ENCODE assay signal across 9 mouse cellular contexts in genomic region chr5:75083591-75084392, GRCm38 (mm10). TPM values are rescaled to one million over a fixed set of nuclear protein-coding genes. Genes with fewer than 3 reads are reported as not detected.
A peak's percentile ranks its signal among the peaks of the same experiment; 100 is the strongest.
DNase-seq lines count a peak whose midpoint lies in the region; ATAC-seq lines count a peak whose summit lies in the region.
"Had no signal": no experiment of that assay in that cellular context is flagged by ENCODE, and none has a peak within 500 bp of the region (broad histone marks: within the 10 kb centered on the region; RNA-seq: fewer than 3 reads in every experiment).

No protein-coding gene starts in this region.

- H3K4me3 ChIP-seq in heart, embryonic 10.5 days, result peak overlapping the region; percentile 31; the same call in 1 of the 2 replicates
- 0 out of 2 replicates have a peak overlapping the region, but pooled peaks have one; percentile 12 for H3K4me3 ChIP-seq in midbrain, embryonic 10.5 days
- no peak overlapping the region for H3K4me3 ChIP-seq in midbrain, embryonic 16.5 days (ENCODE audit: low read depth, low read length)
- no peak overlapping the region for H3K4me3 ChIP-seq in forebrain, embryonic 16.5 days (replicated peaks; ENCODE audit: low read length)
- no peak overlapping the region for H3K4me3 ChIP-seq in neural tube, embryonic 13.5 days

- H3K9ac ChIP-seq in midbrain, embryonic 16.5 days (ENCODE audit: low read depth, low read length), result no peak overlapping the region
- H3K9ac ChIP-seq in forebrain, embryonic 16.5 days (replicated peaks; ENCODE audit: low read depth, low read length), result no peak overlapping the region
- H3K9ac ChIP-seq in neural tube, embryonic 13.5 days, result no peak overlapping the region

- intact Hi-C loops in heart, postnatal 14 days (cut with DNase I), result no loop called here

- peaks cover 14% of the 10 kb centered on the region for H3K4me1 ChIP-seq in heart, embryonic 10.5 days
- H3K4me1 ChIP-seq in midbrain, embryonic 10.5 days, result peaks cover 37% of the 10 kb centered on the region
- H3K4me1 ChIP-seq in midbrain, embryonic 16.5 days (ENCODE audit: control insufficient read depth, insufficient read depth, low read length), result peaks cover 8% of the 10 kb centered on the region
- peaks cover 29% of the 10 kb centered on the region for H3K4me1 ChIP-seq in forebrain, embryonic 16.5 days (replicated peaks; ENCODE audit: control insufficient read depth, insufficient read depth, low read length)
- peaks cover 26% of the 10 kb centered on the region for H3K4me1 ChIP-seq in neural tube, embryonic 13.5 days (replicated peaks)

- H3K4me2 ChIP-seq in midbrain, embryonic 16.5 days (ENCODE audit: low read length), result no peak overlapping the region
- peak overlapping the region; percentile 32 for H3K4me2 ChIP-seq in forebrain, embryonic 16.5 days (ENCODE audit: low read length)
- peak overlapping the region; percentile 28 for H3K4me2 ChIP-seq in neural tube, embryonic 13.5 days

- no peaks in the 10 kb centered on the region for H3K36me3 ChIP-seq in heart, embryonic 10.5 days
- H3K36me3 ChIP-seq in midbrain, embryonic 10.5 days, result no peaks in the 10 kb centered on the region
- no peaks in the 10 kb centered on the region for H3K36me3 ChIP-seq in midbrain, embryonic 16.5 days (ENCODE audit: control insufficient read depth, insufficient read depth, low read length)
- H3K36me3 ChIP-seq in forebrain, embryonic 16.5 days (ENCODE audit: control insufficient read depth, insufficient read depth), result no peaks in the 10 kb centered on the region
- no peaks in the 10 kb centered on the region for H3K36me3 ChIP-seq in neural tube, embryonic 13.5 days

- no peaks in the 10 kb centered on the region for H3K9me3 ChIP-seq in heart, embryonic 10.5 days
- H3K9me3 ChIP-seq in midbrain, embryonic 10.5 days (replicated peaks), result no peaks in the 10 kb centered on the region
- no peaks in the 10 kb centered on the region for H3K9me3 ChIP-seq in midbrain, embryonic 16.5 days (replicated peaks; ENCODE audit: control insufficient read depth, low read length, poor library complexity, severe bottlenecking)
- H3K9me3 ChIP-seq in forebrain, embryonic 16.5 days (ENCODE audit: control insufficient read depth, low read length), result no peaks in the 10 kb centered on the region
- no peaks in the 10 kb centered on the region for H3K9me3 ChIP-seq in neural tube, embryonic 13.5 days

- H3K27ac ChIP-seq in heart, embryonic 10.5 days, result no peak overlapping the region
- H3K27ac ChIP-seq in midbrain, embryonic 10.5 days (replicated peaks), result no peak overlapping the region
- no peak overlapping the region for H3K27ac ChIP-seq in midbrain, embryonic 16.5 days (ENCODE audit: low read length)
- H3K27ac ChIP-seq in forebrain, embryonic 16.5 days (ENCODE audit: low read length), result no peak overlapping the region
- no peak overlapping the region for H3K27ac ChIP-seq in neural tube, embryonic 13.5 days (replicated peaks)

- no peak for ATAC-seq in midbrain, embryonic 16.5 days
- no peak for ATAC-seq in forebrain, embryonic 16.5 days
- no peak for ATAC-seq in neural tube, embryonic 13.5 days (ENCODE audit: low read depth)

- peaks cover 99% of the 10 kb centered on the region for H3K27me3 ChIP-seq in heart, embryonic 10.5 days (ENCODE audit: insufficient read depth, poor library complexity, severe bottlenecking)
- H3K27me3 ChIP-seq in midbrain, embryonic 10.5 days (ENCODE audit: low read depth, poor library complexity, severe bottlenecking), result peaks cover 100% of the 10 kb centered on the region
- peaks cover 83% of the 10 kb centered on the region for H3K27me3 ChIP-seq in midbrain, embryonic 16.5 days (ENCODE audit: control insufficient read depth, insufficient read depth, low read depth, low read length)
- peaks cover 61% of the 10 kb centered on the region for H3K27me3 ChIP-seq in forebrain, embryonic 16.5 days (replicated peaks; ENCODE audit: control insufficient read depth, insufficient read depth, low read length)
- H3K27me3 ChIP-seq in neural tube, embryonic 13.5 days, result peaks cover 97% of the 10 kb centered on the region

- no peak for DNase-seq in heart, embryonic 10.5 days (ENCODE audit: low spot score)
- no peak for DNase-seq in heart, postnatal 14 days
- DNase-seq in midbrain, embryonic 10.5 days (ENCODE audit: low spot score), result peak; percentile 24
- no peak for DNase-seq in layer of hippocampus, adult 8-10 months (ENCODE audit: low spot score in 2 of 2)
- DNase-seq in right cerebral cortex, postnatal 10 days (ENCODE audit: low spot score in 2 of 2), result no peak

- under 1% methylated on average over 27 of the region's 27 CpGs for WGBS in heart, embryonic 10.5 days
- under 1% methylated on average over 27 of the region's 27 CpGs for WGBS in midbrain, embryonic 10.5 days
- 1% methylated on average over 27 of the region's 27 CpGs for WGBS in midbrain, embryonic 16.5 days
- under 1% methylated on average over 27 of the region's 27 CpGs for WGBS in forebrain, embryonic 16.5 days
- whole genome bisulfite sequencing in neural tube, embryonic 13.5 days, result under 1% methylated on average over 27 of the region's 27 CpGs

RNA-seq across cellular contexts. Expression of gene Gsx2, which starts 8.4 kb away (rescaled TPM):
- polyA plus RNA-seq in heart, embryonic 10.5 days (2016; fragmentation: Nextera tagmentation; extraction: Ambion mirVana), result not detected in 2 replicates
- total RNA-seq in heart, postnatal 14 days (2021), result not detected
- polyA plus RNA-seq in midbrain, embryonic 10.5 days (2016; fragmentation: Nextera tagmentation; extraction: Ambion mirVana), result 2.5 and 3.4 TPM in 2 replicates
- 0.16 and 0.18 TPM in 2 replicates for polyA plus RNA-seq in midbrain, embryonic 16.5 days (2015; fragmentation: Nextera tagmentation; extraction: Ambion mirVana)
- 3.3 and 6.0 TPM in 2 replicates for polyA plus RNA-seq in forebrain, embryonic 16.5 days (2015; fragmentation: Nextera tagmentation; extraction: Ambion mirVana)
- 1.2 and 1.7 TPM in 2 replicates for polyA plus RNA-seq in neural tube, embryonic 13.5 days (2015; fragmentation: Nextera tagmentation; extraction: Ambion mirVana)
- total RNA-seq in layer of hippocampus, adult 8-10 months (2022), result under 1 TPM in 3 of 4 experiments, not detected in 1; 0.30 to 0.67 (median 0.37) TPM
- polyA plus RNA-seq: C2C12 had no signal

RNA-seq across cellular contexts. Expression of gene Chic2, which starts 39.2 kb away (rescaled TPM):
- polyA plus RNA-seq in heart, embryonic 10.5 days (2016; fragmentation: Nextera tagmentation; extraction: Ambion mirVana), result 24.5 and 37.8 TPM in 2 replicates
- 10 to 100 TPM; 22.2 to 23.5 TPM for total RNA-seq in heart, postnatal 14 days (2021)
- polyA plus RNA-seq in midbrain, embryonic 10.5 days (2016; fragmentation: Nextera tagmentation; extraction: Ambion mirVana), result 26.8 and 28.5 TPM in 2 replicates
- 26.2 and 28.1 TPM in 2 replicates for polyA plus RNA-seq in midbrain, embryonic 16.5 days (2015; fragmentation: Nextera tagmentation; extraction: Ambion mirVana)
- polyA plus RNA-seq in forebrain, embryonic 16.5 days (2015; fragmentation: Nextera tagmentation; extraction: Ambion mirVana), result 26.9 and 31.6 TPM in 2 replicates
- 32.0 and 42.5 TPM in 2 replicates for polyA plus RNA-seq in neural tube, embryonic 13.5 days (2015; fragmentation: Nextera tagmentation; extraction: Ambion mirVana)
- 10 to 100 TPM; 17.7 to 23.0 (median 20.5) TPM for total RNA-seq in layer of hippocampus, adult 8-10 months (2022)

Comparison
In these comparisons a context has a peak if more than half of its experiments do, and no peak if none do; other contexts are left out.
1. H3K4me3 ChIP-seq: peak in heart, embryonic 10.5 days (single experiment) and midbrain, embryonic 10.5 days (single experiment); none in midbrain, embryonic 16.5 days (single experiment), forebrain, embryonic 16.5 days (single experiment) and neural tube, embryonic 13.5 days (single experiment).